Mouse (Mus musculus) cerebellum, adult 2 months (tissue): ENCODE results near the gene Tmem120b.

Experiments
- CTCF ChIP-seq: fragments of 200-500 bp; IDR thresholded peaks from 2 replicates; pipeline ENCODE4 v1.5.1; 2011; ENCODE audit warnings: low read depth, mild to moderate bottlenecking, control low read depth, low read length, moderate library complexity, borderline replicate concordance; ENCODE audit not compliant: insufficient read depth
- POLR2A ChIP-seq: fragments of 200-500 bp; IDR thresholded peaks from 2 replicates; pipeline ENCODE4 v1.6.1; 2011; ENCODE audit warnings: low read length, control low read depth, borderline replicate concordance; ENCODE audit not compliant: insufficient read depth

- TF ChIP-seq CTCF (no peak), POLR2A (no peak)
Measured at GRCm38 (mm10) chr5:123080510-123080909, 12.3 kb downstream of the Tmem120b start.
